Mouse (Mus musculus) stomach, postnatal 0 days (tissue): ENCODE data around the gene Slc10a7. TPM values are rescaled to one million over a fixed set of nuclear protein-coding genes. Genes with fewer than 3 reads are reported as not detected.
"Not testable (repeated sequence)": the region's sequence is repeated elsewhere in the genome, so short reads cannot be mapped to it uniquely, and the experiment has no call there.

ENCODE experiments used
- ATAC-seq: fragments of 200-750 bp; cut with Nextera tagmentation; 2 replicates; pipeline ENCODE4 v1.8.0; 2017; ENCODE audit not compliant: low FRiP score, low TSS enrichment
- DNase-seq: peaks from one replicate; pipeline ENCODE4 v3.0.0-alpha.2; 2016; ENCODE audit warnings: low spot score
- H3K27ac ChIP-seq: fragments of 300-500 bp; sonication (generic); replicated peaks from 2 replicates; pipeline ENCODE4 v1.5.1; 2014; ENCODE audit warnings: mild to moderate bottlenecking, control low read depth
- H3K27me3 ChIP-seq: fragments of 300-500 bp; sonication (generic); 2 replicates; pipeline ENCODE4 v1.6.1; 2014; ENCODE audit warnings: low read length; ENCODE audit not compliant: control insufficient read depth, insufficient read depth
- H3K36me3 ChIP-seq: fragments of 300-500 bp; sonication (generic); 2 replicates; pipeline ENCODE4 v1.6.1; 2014; ENCODE audit warnings: low read length, mixed read lengths; ENCODE audit not compliant: control insufficient read depth, insufficient read depth
- H3K4me1 ChIP-seq: fragments of 300-500 bp; sonication (generic); replicated peaks from 2 replicates; pipeline ENCODE4 v1.6.1; 2014; ENCODE audit warnings: antibody characterized with exemption; ENCODE audit not compliant: control insufficient read depth, insufficient read depth
- H3K4me2 ChIP-seq: fragments of 300-500 bp; sonication (generic); replicated peaks from 2 replicates; pipeline ENCODE4 v1.6.1; 2014; ENCODE audit warnings: low read depth, mild to moderate bottlenecking, control low read depth, moderate library complexity
- H3K4me3 ChIP-seq: fragments of 300-500 bp; sonication (generic); 2 replicates; pipeline ENCODE4 v1.5.1; 2014; ENCODE audit warnings: low read depth, low read length, control low read depth
- H3K9ac ChIP-seq: fragments of 300-500 bp; sonication (generic); 2 replicates; pipeline ENCODE4 v1.6.1; 2014; ENCODE audit warnings: mild to moderate bottlenecking, low read length, control low read depth, mixed read lengths
- H3K9me3 ChIP-seq: fragments of 300-500 bp; sonication (generic); 2 replicates; pipeline ENCODE4 v1.6.1; 2016; ENCODE audit warnings: low read length; ENCODE audit not compliant: control insufficient read depth
- CTCF ChIP-seq: IDR thresholded peaks from 2 replicates; pipeline ENCODE4 v1.5.1; 2016; ENCODE audit warnings: antibody characterized with exemption, low read depth, mild to moderate bottlenecking, moderate library complexity
- EP300 ChIP-seq: optimal IDR thresholded peaks from 2 replicates; pipeline ENCODE3; 2016; ENCODE audit warnings: antibody characterized with exemption
- WGBS: fragments of 180-500 bp; shearing (Covaris S2); extraction: QIAGEN DNeasy Blood & Tissue Kit; methylation state at CpG from one replicate; pipeline ENCODE4 v1.1.7; 2014; 5-methylcytosine and 5-hydroxymethylcytosine counted together
- polyA plus RNA-seq: library from polyadenylated mRNA; unstranded; fragments of >200 nt; fragmentation: Nextera tagmentation; extraction: Ambion mirVana; gene quantifications from 2 replicates; pipeline ENCODE4 v1.2.1, GENCODE M21; 2015

The Slc10a7 gene
- polyA plus RNA-seq, 1 experiment from 2014 or later: 11.3 TPM

DNA sequence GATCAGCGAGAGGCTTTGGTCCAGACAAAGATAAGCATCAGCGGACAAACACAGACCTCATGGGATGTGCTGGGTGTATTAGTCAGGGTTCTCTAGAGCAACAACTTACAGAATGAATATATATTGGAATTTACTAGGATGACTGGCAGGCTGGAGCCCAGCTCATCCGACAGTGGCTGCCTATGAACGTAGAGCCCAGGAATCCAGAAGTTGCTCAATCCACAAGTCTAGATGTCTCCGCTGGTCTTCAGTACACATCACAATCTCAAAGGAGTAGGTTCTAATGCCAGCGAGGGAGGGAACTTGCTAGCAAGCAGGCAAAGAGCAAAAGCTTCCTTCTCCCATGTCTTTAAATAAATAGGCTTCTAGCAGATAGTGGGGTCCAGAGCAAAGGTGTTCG is 207.4 kb downstream of the Slc10a7 start:
- H3K4me2 ChIP-seq: no peak overlapping the region
- DNase-seq (no peak), ATAC-seq (no peak)
- H3K9me3 ChIP-seq: no peaks in the 10 kb centered on the region
- no peak overlapping the region for H3K9ac ChIP-seq
- no peak overlapping the region for H3K4me3 ChIP-seq
- H3K36me3 ChIP-seq: no peaks in the 10 kb centered on the region
- no peaks in the 10 kb centered on the region for H3K27me3 ChIP-seq
- TF ChIP-seq EP300: no peak
- no peak for TF ChIP-seq CTCF
- H3K4me1 ChIP-seq: no peaks in the 10 kb centered on the region
- WGBS: 88% methylated on average over 7 of the region's 7 CpGs
- H3K27ac ChIP-seq: no peak overlapping the region

DNA sequence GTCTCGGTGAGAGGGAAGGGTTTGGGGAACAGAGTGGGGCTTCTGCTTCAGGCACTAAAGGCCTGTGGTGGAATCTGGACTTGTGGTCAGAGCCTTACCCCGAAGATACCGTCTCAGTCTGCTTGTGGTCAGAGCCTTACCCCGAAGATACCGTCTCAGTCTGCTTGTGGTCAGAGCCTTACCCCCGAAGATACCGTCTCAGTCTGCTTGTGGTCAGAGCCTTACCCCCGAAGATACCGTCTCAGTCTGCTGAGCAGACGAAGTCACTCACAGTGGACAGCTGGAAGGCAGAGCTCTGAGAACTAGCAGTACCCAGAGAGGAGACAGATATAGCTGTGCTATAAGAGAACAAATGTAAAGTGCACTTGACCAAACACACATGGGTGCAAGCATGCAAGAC is 208.0 kb downstream of the Slc10a7 start:
- not testable (repeated sequence) for H3K27me3 ChIP-seq, DNase-seq, ATAC-seq, H3K4me3 ChIP-seq, H3K9me3 ChIP-seq, H3K4me2 ChIP-seq, H3K9ac ChIP-seq, H3K27ac ChIP-seq, H3K36me3 ChIP-seq, H3K4me1 ChIP-seq
- WGBS: 83% methylated on average over 10 of the region's 10 CpGs

DNA sequence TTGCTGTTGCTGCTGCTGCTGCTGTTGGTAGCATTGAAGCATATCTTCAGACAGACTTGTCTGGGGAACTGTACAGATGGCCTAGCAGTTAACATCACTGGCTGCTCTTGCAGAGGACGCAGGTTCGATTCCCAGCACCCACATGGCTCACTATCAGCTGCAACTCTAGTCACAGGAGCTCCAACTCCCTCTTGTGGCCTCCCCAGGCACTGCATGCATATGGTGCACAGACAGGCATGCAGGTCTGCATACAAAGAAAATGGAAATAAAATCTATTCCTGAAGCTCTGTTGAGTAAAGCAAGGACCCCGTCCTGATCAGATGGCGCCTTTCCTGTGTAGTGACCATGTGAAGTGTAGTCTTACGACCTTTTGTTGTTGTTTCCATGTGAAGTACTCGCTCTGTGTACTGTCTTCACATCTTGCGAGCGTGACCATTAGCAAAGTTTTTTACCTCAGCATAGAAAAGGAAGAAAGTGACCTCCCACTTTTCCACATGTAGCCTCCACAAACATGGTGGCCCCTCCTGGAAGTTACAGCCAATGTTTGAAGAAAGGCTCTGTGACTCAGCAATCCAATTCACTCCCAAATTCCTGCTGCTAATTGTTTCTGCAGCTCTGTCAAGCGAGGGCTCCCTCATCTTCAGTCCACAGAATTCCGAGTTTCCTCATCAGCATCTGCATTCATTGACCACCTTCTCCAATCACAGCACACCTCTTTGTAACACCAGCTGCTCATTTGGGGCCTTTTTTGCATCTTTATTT is 210.3 kb downstream of the Slc10a7 start:
- Histone ChIP-seq H3K4me2 (no peak overlapping the region), H3K4me1 (no peaks in the 10 kb centered on the region), H3K27ac (0 out of 2 replicates have a peak overlapping the region, but pooled peaks have one; percentile 24), H3K36me3 (no peaks in the 10 kb centered on the region), H3K9ac (no peak overlapping the region), H3K9me3 (no peaks in the 10 kb centered on the region), H3K4me3 (no peak overlapping the region), H3K27me3 (no peaks in the 10 kb centered on the region)
- WGBS: 82% methylated on average over 10 of the region's 10 CpGs
- no peak for TF ChIP-seq EP300
- peak; percentile 49 for TF ChIP-seq CTCF
- ATAC-seq (no peak), DNase-seq (no peak)

DNA sequence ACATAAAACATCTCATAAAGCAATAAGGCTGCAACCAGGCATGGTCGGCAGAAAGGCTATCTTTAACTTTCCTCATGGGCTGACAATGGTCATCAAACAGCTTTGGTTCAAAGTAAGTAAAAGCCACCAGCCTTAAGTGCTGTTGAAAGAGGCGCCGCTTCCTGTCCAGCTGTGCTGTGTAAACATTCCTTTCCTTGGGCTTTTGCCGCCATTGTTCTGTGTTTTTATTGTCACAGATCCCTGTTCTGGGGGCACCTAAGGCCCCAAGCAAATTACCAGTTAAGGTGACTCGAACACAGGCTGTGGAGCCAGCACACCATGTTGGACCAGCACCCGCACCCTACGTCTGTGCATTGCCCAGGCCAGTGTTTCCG is 210.9 kb downstream of the Slc10a7 start:
- no peaks in the 10 kb centered on the region for H3K36me3 ChIP-seq
- H3K9ac ChIP-seq: no peak overlapping the region
- ATAC-seq: 0 out of 2 replicates have a peak, but pooled peaks have one; percentile 31
- no peaks in the 10 kb centered on the region for H3K4me1 ChIP-seq
- H3K4me2 ChIP-seq: no peak overlapping the region
- DNase-seq: no peak
- H3K27me3 ChIP-seq: no peaks in the 10 kb centered on the region
- WGBS: 53% methylated on average over 8 of the region's 8 CpGs
- no peak for TF ChIP-seq CTCF
- no peak for TF ChIP-seq EP300
- H3K27ac ChIP-seq: 0 out of 2 replicates have a peak overlapping the region, but pooled peaks have one; percentile 24
- H3K9me3 ChIP-seq: no peaks in the 10 kb centered on the region
- no peak overlapping the region for H3K4me3 ChIP-seq

DNA sequence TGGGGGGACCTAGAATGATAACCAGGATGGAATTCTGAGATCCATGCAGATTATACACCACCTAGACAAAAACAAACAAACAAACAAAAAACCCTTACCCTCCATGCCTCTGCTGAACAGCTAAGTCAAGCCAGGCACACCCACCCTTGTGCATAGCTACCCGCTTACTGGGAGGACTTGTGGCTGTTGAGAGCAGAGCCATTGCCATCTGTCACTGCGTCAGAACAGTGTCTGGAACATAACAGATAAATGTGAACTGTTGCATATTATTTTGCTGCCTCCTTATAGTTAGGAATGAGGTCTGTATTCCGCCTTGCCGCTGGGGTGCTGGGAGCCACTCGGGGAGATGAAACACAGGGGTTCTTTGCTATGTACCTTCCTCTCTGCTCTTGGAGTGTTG is 212.4 kb downstream of the Slc10a7 start:
- Histone ChIP-seq H3K4me2 (no peak overlapping the region), H3K4me3 (no peak overlapping the region), H3K27ac (no peak overlapping the region), H3K9ac (no peak overlapping the region), H3K27me3 (no peaks in the 10 kb centered on the region), H3K9me3 (no peaks in the 10 kb centered on the region), H3K4me1 (no peaks in the 10 kb centered on the region), H3K36me3 (no peaks in the 10 kb centered on the region)
- 73% methylated on average over 5 of the region's 5 CpGs for WGBS
- TF ChIP-seq EP300: no peak
- TF ChIP-seq CTCF: no peak
- DNase-seq (no peak), ATAC-seq (no peak; the same call in 1 of the 2 replicates)

DNA sequence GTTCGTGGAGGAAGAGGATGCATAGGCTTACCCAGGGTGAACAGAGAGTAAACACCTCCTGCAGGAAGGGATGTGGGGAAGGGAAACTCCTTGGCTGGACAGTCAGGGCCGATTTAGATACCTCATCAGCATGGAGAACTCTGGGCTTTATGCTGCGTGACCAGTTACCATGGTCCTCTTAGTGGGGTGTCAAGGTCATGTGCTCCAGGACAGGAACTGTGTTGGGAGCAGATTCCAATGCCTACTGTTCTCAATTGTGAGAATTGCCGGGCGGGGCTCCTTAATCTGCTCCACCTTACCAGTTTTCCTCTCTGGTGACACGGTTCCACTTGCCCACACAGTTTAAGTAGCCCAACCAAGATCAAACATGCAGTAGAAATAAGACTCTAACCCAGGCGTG is 213.1 kb downstream of the Slc10a7 start:
- 68% methylated on average over 7 of the region's 7 CpGs for WGBS

More for the DNA sequence above, 213.1 kb downstream of the Slc10a7 start:
- ATAC-seq: no peak
- TF ChIP-seq EP300 (no peak), CTCF (no peak)
- Histone ChIP-seq H3K36me3 (no peaks in the 10 kb centered on the region), H3K27ac (no peak overlapping the region), H3K4me2 (no peak overlapping the region), H3K9ac (no peak overlapping the region), H3K9me3 (no peaks in the 10 kb centered on the region), H3K4me3 (no peak overlapping the region), H3K27me3 (no peaks in the 10 kb centered on the region), H3K4me1 (no peaks in the 10 kb centered on the region)
- no peak for DNase-seq
